Mouse (Mus musculus) intestine, embryonic 14.5 days (tissue): ENCODE measurements around the gene Apobec2. TPM values are rescaled to one million over a fixed set of nuclear protein-coding genes. Genes with fewer than 3 reads are reported as not detected.

Experiments
- ATAC-seq: fragments of 200-750 bp; cut with Nextera tagmentation; replicated peaks from 2 replicates; pipeline ENCODE4 v1.8.0; 2017; ENCODE audit warnings: low read depth, moderate number of reproducible peaks, moderate TSS enrichment, moderate library complexity; ENCODE audit not compliant: low FRiP score, low TSS enrichment
- DNase-seq: peaks from one replicate; pipeline ENCODE4 v3.0.0-alpha.2; 2018; ENCODE audit warnings: low spot score
- H3K27ac ChIP-seq: fragments of 300-500 bp; sonication (generic); 2 replicates; pipeline ENCODE4 v1.5.1; 2014; ENCODE audit warnings: low read depth, mild to moderate bottlenecking, control low read depth
- H3K27me3 ChIP-seq: fragments of 300-500 bp; sonication (generic); replicated peaks from 2 replicates; pipeline ENCODE4 v1.6.1; 2014; ENCODE audit warnings: low read length, control low read depth; ENCODE audit not compliant: control insufficient read depth, insufficient read depth
- H3K36me3 ChIP-seq: fragments of 300-500 bp; sonication (generic); 2 replicates; pipeline ENCODE4 v1.6.1; 2014; ENCODE audit warnings: low read length, control low read depth; ENCODE audit not compliant: control insufficient read depth, insufficient read depth
- H3K4me1 ChIP-seq: fragments of 300-500 bp; sonication (generic); replicated peaks from 2 replicates; pipeline ENCODE4 v1.6.1; 2014; ENCODE audit warnings: low read length, control low read depth, mixed read lengths; ENCODE audit not compliant: control insufficient read depth, insufficient read depth
- H3K4me2 ChIP-seq: fragments of 300-500 bp; sonication (generic); 2 replicates; pipeline ENCODE4 v1.6.1; 2014; ENCODE audit warnings: low read length
- H3K4me3 ChIP-seq: fragments of 300-500 bp; sonication (generic); 2 replicates; pipeline ENCODE4 v1.5.1; 2014; ENCODE audit warnings: low read depth, low read length, control low read depth, mixed read lengths
- H3K9ac ChIP-seq: fragments of 300-500 bp; sonication (generic); 2 replicates; pipeline ENCODE4 v1.6.1; 2014; ENCODE audit warnings: mild to moderate bottlenecking, low read length
- H3K9me3 ChIP-seq: fragments of 300-500 bp; sonication (generic); 2 replicates; pipeline ENCODE4 v1.6.1; 2016; ENCODE audit warnings: low read length, control low read depth; ENCODE audit not compliant: control insufficient read depth
- WGBS: fragments of 180-500 bp; shearing (Covaris S2); extraction: QIAGEN DNeasy Blood & Tissue Kit; methylation state at CpG from one replicate; pipeline ENCODE4 v1.1.7; 2014; 5-methylcytosine and 5-hydroxymethylcytosine counted together
- polyA plus RNA-seq: library from polyadenylated mRNA; unstranded; fragments of >200 nt; fragmentation: Nextera tagmentation; extraction: Ambion mirVana; gene quantifications from 2 replicates; pipeline ENCODE4 v1.2.1, GENCODE M21; 2014

Apobec2 gene
- polyA plus RNA-seq, 1 experiment from 2014 or later = 2.4 TPM

- DNase-seq (no peak), ATAC-seq (peak; percentile 76)
- H3K9me3 ChIP-seq = no peaks in the 10 kb centered on the region
- 0 out of 2 replicates have a peak, but pooled peaks cover 2% of the 10 kb centered on the region for H3K4me1 ChIP-seq
- H3K36me3 ChIP-seq = peaks cover 39% of the 10 kb centered on the region
- H3K4me3 ChIP-seq = no peak overlapping the region
- peak overlapping the region; percentile 34 for H3K27ac ChIP-seq
- no peaks in the 10 kb centered on the region for H3K27me3 ChIP-seq
- H3K4me2 ChIP-seq = peak overlapping the region; percentile 22
- H3K9ac ChIP-seq = no peak overlapping the region
- 62% methylated on average over 7 of the region's 7 CpGs for WGBS
These were observed 14.6 kb downstream of the Apobec2 start for GRCm38 (mm10) chr17:48418174-48418573.

- H3K4me3 ChIP-seq = no peak overlapping the region
- no peaks in the 10 kb centered on the region for H3K9me3 ChIP-seq
- no peak overlapping the region for H3K4me2 ChIP-seq
- no peaks in the 10 kb centered on the region for H3K27me3 ChIP-seq
- no peak overlapping the region for H3K9ac ChIP-seq
- H3K36me3 ChIP-seq = peaks cover 44% of the 10 kb centered on the region
- 0 out of 2 replicates have a peak, but pooled peaks cover 2% of the 10 kb centered on the region for H3K4me1 ChIP-seq
- whole genome bisulfite sequencing = 86% methylated on average over 6 of the region's 6 CpGs
- H3K27ac ChIP-seq = peak overlapping the region; percentile 14; the same call in 1 of the 2 replicates
- no peak for DNase-seq
- ATAC-seq = no peak
These were observed 15.2 kb downstream of the Apobec2 start for GRCm38 (mm10) chr17:48417521-48417920.

- Histone ChIP-seq H3K9ac (no peak overlapping the region), H3K4me1 (peaks cover 8% of the 10 kb centered on the region; the same call in 1 of the 2 replicates), H3K4me3 (no peak overlapping the region), H3K27ac (peak overlapping the region; percentile 38; the same call in 1 of the 2 replicates), H3K36me3 (peaks cover 50% of the 10 kb centered on the region), H3K4me2 (no peak overlapping the region), H3K27me3 (no peaks in the 10 kb centered on the region), H3K9me3 (no peaks in the 10 kb centered on the region)
- 81% methylated on average over 14 of the region's 14 CpGs for WGBS
- DNase-seq (peak; percentile 79), ATAC-seq (peak; percentile 72)
These were observed 16.1 kb downstream of the Apobec2 start for GRCm38 (mm10) chr17:48416425-48417195.

GRCm38 (mm10) chr17:48416011-48416410 lies 16.7 kb downstream of the Apobec2 start:
- DNase-seq = no peak

DNA sequence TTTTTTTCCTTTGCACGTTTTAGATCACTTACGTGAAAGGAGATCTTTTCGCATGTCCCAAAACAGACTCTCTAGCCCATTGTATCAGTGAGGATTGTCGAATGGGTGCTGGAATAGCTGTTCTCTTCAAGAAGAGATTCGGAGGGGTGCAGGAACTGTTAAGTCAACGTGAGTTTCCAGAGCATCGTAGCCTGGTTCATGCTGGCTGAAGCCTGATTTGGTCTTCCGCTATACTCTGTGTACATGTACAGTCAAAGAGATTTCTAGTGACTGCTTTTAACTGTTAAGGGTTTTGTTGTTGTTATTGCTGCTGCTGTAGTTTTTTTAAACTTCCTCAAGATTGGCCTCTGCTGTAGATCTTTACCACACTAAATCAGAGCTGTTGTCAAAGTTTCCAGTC lies 21.5 kb downstream of the Apobec2 start:
- peak overlapping the region; percentile 98 for H3K27ac ChIP-seq
- H3K9ac ChIP-seq = peak overlapping the region; percentile 83
- WGBS = 36% methylated on average over 8 of the region's 8 CpGs
- peaks cover 39% of the 10 kb centered on the region for H3K36me3 ChIP-seq
- peak overlapping the region; percentile 94 for H3K4me3 ChIP-seq
- H3K4me2 ChIP-seq = peak overlapping the region; percentile 92
- no peaks in the 10 kb centered on the region for H3K9me3 ChIP-seq
- ATAC-seq (no peak), DNase-seq (no peak)
- H3K27me3 ChIP-seq = no peaks in the 10 kb centered on the region
- H3K4me1 ChIP-seq = peaks cover 17% of the 10 kb centered on the region; the same call in 1 of the 2 replicates

More at GRCm38 (mm10) chr17:48416011-48416410, 16.7 kb downstream of the Apobec2 start:
- no peak for ATAC-seq
- H3K4me1 ChIP-seq = peaks cover 13% of the 10 kb centered on the region; the same call in 1 of the 2 replicates
- H3K27me3 ChIP-seq = no peaks in the 10 kb centered on the region
- 80% methylated on average over 7 of the region's 7 CpGs for WGBS
- H3K9me3 ChIP-seq = no peaks in the 10 kb centered on the region
- H3K4me2 ChIP-seq = no peak overlapping the region
- peak overlapping the region; percentile 38; the same call in 1 of the 2 replicates for H3K27ac ChIP-seq
- H3K9ac ChIP-seq = no peak overlapping the region
- no peak overlapping the region for H3K4me3 ChIP-seq
- peaks cover 50% of the 10 kb centered on the region for H3K36me3 ChIP-seq

- WGBS = under 1% methylated on average over 13 of the region's 13 CpGs
- no peaks in the 10 kb centered on the region for H3K9me3 ChIP-seq
- no peak for DNase-seq
These were observed 22.4 kb downstream of the Apobec2 start for GRCm38 (mm10) chr17:48410299-48410785.

DNA sequence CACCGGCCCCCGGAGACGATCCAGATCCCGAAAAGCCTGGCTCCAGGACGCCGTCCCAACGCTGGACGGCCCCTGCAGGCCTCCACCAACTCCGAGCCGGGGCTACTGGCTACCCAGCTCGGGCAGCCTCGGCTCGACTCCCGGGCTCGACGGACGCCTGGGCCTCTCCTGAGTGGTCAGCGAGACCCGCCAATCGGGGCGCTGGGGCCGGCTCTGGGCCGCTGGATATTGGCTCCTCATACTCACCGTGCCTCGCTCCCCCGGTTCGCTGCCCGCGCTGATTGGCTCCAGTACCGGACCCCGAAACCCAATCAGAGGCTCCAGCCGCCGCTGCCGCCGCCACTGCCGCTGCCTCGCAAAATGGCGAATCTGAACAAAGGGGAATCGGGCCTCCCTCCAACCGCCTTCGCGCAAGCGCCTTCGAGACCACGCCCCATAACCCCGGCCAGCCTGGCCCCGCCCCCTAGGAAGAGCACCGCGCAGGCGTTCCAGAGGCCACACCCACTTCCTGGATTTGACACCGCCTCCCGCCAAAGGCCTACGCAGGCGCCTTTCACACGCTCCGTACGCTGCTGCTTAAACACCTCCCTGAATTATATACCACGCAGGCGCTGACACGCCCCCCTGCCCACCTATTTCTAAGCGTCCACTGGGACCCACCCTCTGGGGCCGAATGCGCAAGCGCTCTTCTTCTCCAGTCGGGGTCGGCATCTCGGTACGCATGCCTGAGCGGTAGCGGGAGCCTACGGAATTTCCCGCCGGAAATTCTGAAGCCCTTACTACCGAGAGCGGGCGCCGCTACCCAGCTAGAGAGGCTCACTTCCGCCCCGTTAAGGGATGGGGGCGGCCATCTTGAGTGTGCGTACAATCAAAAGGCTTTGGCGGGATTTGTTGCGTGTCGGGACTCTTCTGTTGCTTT lies 23.1 kb downstream of the Apobec2 start, which contains the start of the genes Nfya and Oard1:
Nfya (minus strand) TSS at position 527 of the 919 bp plus-strand sequence.
Oard1 (plus strand) TSS at position 635 of the 919 bp plus-strand sequence.
- under 1% methylated on average over 82 of the region's 84 CpGs for WGBS
- ATAC-seq (peak; percentile 96), DNase-seq (peak; percentile 98)
- Histone ChIP-seq H3K4me1 (peaks cover 17% of the 10 kb centered on the region; the same call in 1 of the 2 replicates), H3K4me3 (peak within 1 kb of the TSS; percentile 94), H3K27me3 (no peaks in the 10 kb centered on the region), H3K4me2 (peak within 1 kb of the TSS; percentile 92), H3K27ac (peak within 1 kb of the TSS; percentile 100), H3K9ac (peak within 1 kb of the TSS; percentile 100), H3K9me3 (no peaks in the 10 kb centered on the region), H3K36me3 (peaks cover 23% of the 10 kb centered on the region)

More at GRCm38 (mm10) chr17:48410299-48410785, 22.4 kb downstream of the Apobec2 start:
- ATAC-seq = peak; percentile 29
- Histone ChIP-seq H3K27ac (peak overlapping the region; percentile 98), H3K9ac (peak overlapping the region; percentile 83), H3K4me1 (peaks cover 17% of the 10 kb centered on the region; the same call in 1 of the 2 replicates), H3K4me3 (peak overlapping the region; percentile 94), H3K4me2 (peak overlapping the region; percentile 92), H3K27me3 (no peaks in the 10 kb centered on the region), H3K36me3 (peaks cover 30% of the 10 kb centered on the region)
